In genomic region chr4:57055635-57056034, GRCm38 (mm10) we compare ENCODE assay signal across 19 mouse cellular contexts.
DNase-seq lines count a peak whose midpoint lies in the region; ATAC-seq and TF ChIP-seq lines count a peak whose summit lies in the region.
"Had no signal": no experiment of that assay in that cellular context is flagged by ENCODE, and none has a peak within 500 bp of the region (broad histone marks: within the 10 kb centered on the region; RNA-seq: fewer than 3 reads in every experiment).

No protein-coding gene starts in this region.

- DNase-seq in heart, postnatal 0 days (ENCODE audit: low spot score), result no peak
- no peak for DNase-seq in heart, adult 8-10 months (ENCODE audit: low spot score)
- peak; percentile 70 for DNase-seq in MEL (ENCODE audit: low read depth, low spot score)
- DNase-seq in kidney, adult 11 months, result no peak
- no peak for DNase-seq in ovary, postnatal 36 days (ENCODE audit: low spot score)
- DNase-seq: adrenal gland, postnatal 25 days; cerebellum, adult 9-11 months; heart, adult 18-20 months; kidney, adult 18-20 months; layer of hippocampus, postnatal 36 days; left cerebral cortex, postnatal 4 days had no signal

- no peaks in the 10 kb centered on the region for H3K27me3 ChIP-seq in heart, postnatal 0 days (ENCODE audit: control insufficient read depth, insufficient read depth, low read length)
- H3K27me3 ChIP-seq in MEL (ENCODE audit: control insufficient read depth in 1 of 2, insufficient read depth in 2 of 2, low read length in 2 of 2), result no peaks in the 10 kb centered on the region
- H3K27me3 ChIP-seq: hindbrain, embryonic 15.5 days; midbrain, embryonic 13.5 days; neural tube, embryonic 13.5 days had no signal

- ATAC-seq in heart, postnatal 0 days (ENCODE audit: insufficient read depth, low read depth), result no peak
- ATAC-seq in common myeloid progenitor, adult 5-6 weeks (replicated peaks; ENCODE audit: low read depth, poor library complexity, severe bottlenecking), result peak; percentile 68
- ATAC-seq in megakaryocyte progenitor cell, adult 5-6 weeks (replicated peaks; ENCODE audit: poor library complexity), result peak; percentile 73
- ATAC-seq: activated CD4-positive, CD25-positive, alpha-beta regulatory T cell, adult 4 months; forebrain, embryonic 14.5 days; midbrain, embryonic 13.5 days had no signal

- no peak for TF ChIP-seq EP300 in heart, postnatal 0 days (IDR thresholded peaks at IDR 0.05; ENCODE audit: low read depth)
- peak; percentile 54 to 62 for TF ChIP-seq EP300 in MEL (IDR thresholded peaks at IDR 0.05; ENCODE audit: low read depth in 1 of 2, low read length in 2 of 2)

- H3K27ac ChIP-seq in heart, postnatal 0 days (ENCODE audit: low read depth), result no peak overlapping the region
- peak overlapping the region; percentile 77 for H3K27ac ChIP-seq in MEL (ENCODE audit: control insufficient read depth, low read depth, low read length)
- H3K27ac ChIP-seq: hindbrain, embryonic 15.5 days; midbrain, embryonic 13.5 days; neural tube, embryonic 13.5 days; stomach, postnatal 0 days had no signal

- no peak for TF ChIP-seq POLR2A in MEL (IDR thresholded peaks at IDR 0.05; ENCODE audit: control insufficient read depth in 1 of 2, insufficient read depth in 1 of 2, low read depth in 1 of 2, low read length in 2 of 2, poor library complexity in 1 of 2)

- no peaks in the 10 kb centered on the region for H3K79me2 ChIP-seq in MEL (ENCODE audit: control insufficient read depth, insufficient read depth, low read length, poor library complexity)

- H3K36me3 ChIP-seq in heart, postnatal 0 days (replicated peaks; ENCODE audit: control insufficient read depth, insufficient read depth, low read length), result no peaks in the 10 kb centered on the region
- peaks cover 0 to 23% of the 10 kb centered on the region in 2 experiments; a peak in 2 of 4 replicates for H3K36me3 ChIP-seq in MEL (ENCODE audit: control insufficient read depth in 1 of 2, insufficient read depth in 2 of 2, low read length in 2 of 2)
- H3K36me3 ChIP-seq: hindbrain, embryonic 15.5 days; midbrain, embryonic 13.5 days; neural tube, embryonic 13.5 days had no signal

- WGBS in heart, postnatal 0 days, result 29% methylated on average over 7 of the region's 7 CpGs

- TF ChIP-seq CTCF in heart, postnatal 0 days (IDR thresholded peaks at IDR 0.05; ENCODE audit: low read depth), result no peak
- TF ChIP-seq CTCF in MEL (IDR thresholded peaks at IDR 0.05 in 2 of 3, conservative IDR thresholded peaks at IDR 0.05 in 1 of 3; ENCODE audit: control insufficient read depth in 1 of 3, insufficient read depth in 1 of 3, low read depth in 2 of 3, low read length in 3 of 3, poor library complexity in 1 of 3, severe bottlenecking in 1 of 3), result no peak

- H3K9me3 ChIP-seq in heart, postnatal 0 days (replicated peaks; ENCODE audit: control insufficient read depth, low read length), result no peaks in the 10 kb centered on the region
- H3K9me3 ChIP-seq in MEL (replicated peaks; ENCODE audit: insufficient read depth, low read length), result no peaks in the 10 kb centered on the region
- H3K9me3 ChIP-seq: hindbrain, embryonic 15.5 days; midbrain, embryonic 13.5 days; neural tube, embryonic 13.5 days had no signal

- H3K4me2 ChIP-seq in heart, postnatal 0 days (ENCODE audit: low read depth, low read length), result peak overlapping the region; percentile 19; the same call in 1 of the 2 replicates
- H3K4me2 ChIP-seq: hindbrain, embryonic 15.5 days; midbrain, embryonic 13.5 days; neural tube, embryonic 13.5 days had no signal

- TF ChIP-seq RAD21 in MEL (IDR thresholded peaks at IDR 0.05; ENCODE audit: low read depth, low read length), result no peak

- H3K9ac ChIP-seq in heart, postnatal 0 days (replicated peaks; ENCODE audit: low read depth, low read length), result no peak overlapping the region
- H3K9ac ChIP-seq in MEL (ENCODE audit: control insufficient read depth, low read depth, low read length, poor library complexity, severe bottlenecking), result peak overlapping the region; percentile 57
- H3K9ac ChIP-seq: hindbrain, embryonic 15.5 days; midbrain, embryonic 13.5 days; neural tube, embryonic 13.5 days had no signal

- no peak overlapping the region for H3K4me3 ChIP-seq in heart, postnatal 0 days (ENCODE audit: low read depth, low read length)
- peak overlapping the region; percentile 22 to 46; a peak in 3 of 4 replicates for H3K4me3 ChIP-seq in MEL (ENCODE audit: control insufficient read depth in 1 of 2, insufficient read depth in 1 of 2, low read depth in 2 of 2, low read length in 2 of 2)
- H3K4me3 ChIP-seq: hindbrain, embryonic 15.5 days; midbrain, embryonic 13.5 days; neural tube, embryonic 13.5 days had no signal

- no peaks in the 10 kb centered on the region for H3K4me1 ChIP-seq in heart, postnatal 0 days (ENCODE audit: control insufficient read depth, insufficient read depth)
- peaks cover 6 to 21% of the 10 kb centered on the region in 2 experiments for H3K4me1 ChIP-seq in MEL (ENCODE audit: control insufficient read depth in 1 of 2, insufficient read depth in 2 of 2, low read length in 2 of 2)

TF ChIP-seq in MEL, 35 proteins besides CTCF, POLR2A, EP300 and RAD21:
- no peak for TF ChIP-seq NRF1 (IDR thresholded peaks at IDR 0.05; ENCODE audit: insufficient read depth, low read depth, low read length, poor library complexity, severe bottlenecking)
- no peak for TF ChIP-seq TAL1 (IDR thresholded peaks at IDR 0.05; ENCODE audit: low read length)
- TF ChIP-seq ZC3H11A (IDR thresholded peaks at IDR 0.05; ENCODE audit: low read depth, low read length), result 0 out of 2 replicates have a peak, but pooled peaks have one; percentile 18
- no peak for TF ChIP-seq ELF1 (IDR thresholded peaks at IDR 0.05; ENCODE audit: low read depth, low read length)
- TF ChIP-seq HCFC1 (IDR thresholded peaks at IDR 0.05; ENCODE audit: low read depth, low read length), result no peak
- TF ChIP-seq SIN3A (IDR thresholded peaks at IDR 0.05; ENCODE audit: low read length), result peak; percentile 19; the same call in 1 of the 2 replicates
- no peak for TF ChIP-seq JUND (IDR thresholded peaks at IDR 0.05; ENCODE audit: low read depth, low read length)
- no peak for TF ChIP-seq USF2 (IDR thresholded peaks at IDR 0.05; ENCODE audit: borderline replicate concordance in 1 of 2, insufficient read depth in 1 of 2, low read depth in 1 of 2, low read length in 2 of 2)
- TF ChIP-seq TBP (IDR thresholded peaks at IDR 0.05; ENCODE audit: low read depth, low read length), result no peak
- TF ChIP-seq ETS1 (IDR thresholded peaks at IDR 0.05; ENCODE audit: low read depth, low read length), result peak; percentile 28; the same call in 1 of the 2 replicates
- TF ChIP-seq ZKSCAN1 (IDR thresholded peaks at IDR 0.05; ENCODE audit: low read depth, low read length), result no peak
- no peak for TF ChIP-seq MXI1 (IDR thresholded peaks at IDR 0.05; ENCODE audit: low read depth, low read length)
- TF ChIP-seq E2F4 (IDR thresholded peaks at IDR 0.05; ENCODE audit: borderline replicate concordance, low read depth, low read length), result no peak
- 0 out of 2 replicates have a peak, but pooled peaks have one; percentile 46 for TF ChIP-seq MYB (IDR thresholded peaks at IDR 0.05; ENCODE audit: low read depth, low read length)
- no peak for TF ChIP-seq RCOR1 (IDR thresholded peaks at IDR 0.05; ENCODE audit: low read depth, low read length)
- no peak for TF ChIP-seq MAX (IDR thresholded peaks at IDR 0.05; ENCODE audit: low read length)
- TF ChIP-seq MAZ (IDR thresholded peaks at IDR 0.05; ENCODE audit: low read depth, low read length), result no peak
- TF ChIP-seq UBTF (IDR thresholded peaks at IDR 0.05; ENCODE audit: borderline replicate concordance, insufficient read depth, low read depth, low read length), result 0 out of 2 replicates have a peak, but pooled peaks have one; percentile 51
- TF ChIP-seq USF1 (IDR thresholded peaks at IDR 0.05; ENCODE audit: low read depth, low read length), result no peak
- 0 out of 2 replicates have a peak, but pooled peaks have one; percentile 50 for TF ChIP-seq TCF12 (IDR thresholded peaks at IDR 0.05; ENCODE audit: low read depth, low read length)
- TF ChIP-seq BHLHE40 (IDR thresholded peaks at IDR 0.05; ENCODE audit: borderline replicate concordance, low read depth, low read length), result no peak
- no peak for TF ChIP-seq KAT2A (conservative IDR thresholded peaks at IDR 0.05; ENCODE audit: low read depth, low read length)
- peak; percentile 94 for TF ChIP-seq MEF2A (IDR thresholded peaks at IDR 0.05; ENCODE audit: extremely low read depth, insufficient replicate concordance, low read depth, low read length, poor library complexity, severe bottlenecking)
- no peak for TF ChIP-seq CHD1 (IDR thresholded peaks at IDR 0.05; ENCODE audit: low read depth, low read length)
- TF ChIP-seq ZMIZ1 (IDR thresholded peaks at IDR 0.05; ENCODE audit: low read depth, low read length), result no peak
- TF ChIP-seq MAFK (IDR thresholded peaks at IDR 0.05; ENCODE audit: borderline replicate concordance, low read depth, low read length), result no peak
